Mouse (Mus musculus): ENCODE data around the gene Nyap1. TPM values are rescaled to one million over a fixed set of nuclear protein-coding genes. Genes with fewer than 3 reads are reported as not detected.
"Not testable (repeated sequence)": the region's sequence is repeated elsewhere in the genome, so short reads cannot be mapped to it uniquely, and the experiment has no call there.

Nyap1 gene
- polyA plus RNA-seq, 1 experiment from 2014 or later: 42.3 TPM

DNA sequence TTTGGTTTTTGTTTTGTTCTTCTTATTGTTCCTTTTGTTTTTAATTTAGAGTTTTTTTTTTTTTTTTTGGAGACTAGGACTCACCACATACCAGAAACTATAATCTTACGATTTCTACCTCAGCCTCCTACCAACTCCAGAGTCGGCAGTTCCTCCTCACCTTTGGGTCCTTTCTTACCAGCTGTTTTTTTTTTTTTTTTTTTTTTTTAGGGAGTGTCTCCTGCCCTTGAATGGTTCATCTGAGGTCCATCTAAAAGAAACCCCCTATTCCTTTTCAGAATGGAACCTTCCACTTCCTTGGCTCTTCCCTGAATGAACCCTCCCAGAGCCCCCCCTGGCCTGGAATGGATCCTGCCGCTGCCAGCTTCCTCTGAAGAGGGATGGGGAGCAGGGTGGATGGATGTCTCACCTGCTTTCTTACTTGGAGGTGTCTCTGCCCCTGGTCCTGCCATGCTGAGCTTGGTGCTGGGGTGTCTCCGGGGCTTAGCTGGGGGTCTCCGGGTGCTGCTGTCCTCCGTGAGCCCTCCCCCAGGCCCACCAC lies 3.9 kb downstream of the Nyap1 start:
- peak overlapping the region; percentile 92 for H3K9ac ChIP-seq (replicated peaks)
- ATAC-seq: no peak
- no peaks in the 10 kb centered on the region for H3K27me3 ChIP-seq
- H3K4me2 ChIP-seq (replicated peaks): peak overlapping the region; percentile 95
- peak overlapping the region; percentile 78; the same call in 1 of the 2 replicates for H3K4me3 ChIP-seq (replicated peaks)
- no peaks in the 10 kb centered on the region for H3K9me3 ChIP-seq
- H3K4me1 ChIP-seq (replicated peaks): peaks cover 79% of the 10 kb centered on the region
- WGBS: 88% methylated on average over 6 of the region's 6 CpGs
- peak overlapping the region; percentile 83 for H3K27ac ChIP-seq
- peaks cover 44% of the 10 kb centered on the region for H3K36me3 ChIP-seq

DNA sequence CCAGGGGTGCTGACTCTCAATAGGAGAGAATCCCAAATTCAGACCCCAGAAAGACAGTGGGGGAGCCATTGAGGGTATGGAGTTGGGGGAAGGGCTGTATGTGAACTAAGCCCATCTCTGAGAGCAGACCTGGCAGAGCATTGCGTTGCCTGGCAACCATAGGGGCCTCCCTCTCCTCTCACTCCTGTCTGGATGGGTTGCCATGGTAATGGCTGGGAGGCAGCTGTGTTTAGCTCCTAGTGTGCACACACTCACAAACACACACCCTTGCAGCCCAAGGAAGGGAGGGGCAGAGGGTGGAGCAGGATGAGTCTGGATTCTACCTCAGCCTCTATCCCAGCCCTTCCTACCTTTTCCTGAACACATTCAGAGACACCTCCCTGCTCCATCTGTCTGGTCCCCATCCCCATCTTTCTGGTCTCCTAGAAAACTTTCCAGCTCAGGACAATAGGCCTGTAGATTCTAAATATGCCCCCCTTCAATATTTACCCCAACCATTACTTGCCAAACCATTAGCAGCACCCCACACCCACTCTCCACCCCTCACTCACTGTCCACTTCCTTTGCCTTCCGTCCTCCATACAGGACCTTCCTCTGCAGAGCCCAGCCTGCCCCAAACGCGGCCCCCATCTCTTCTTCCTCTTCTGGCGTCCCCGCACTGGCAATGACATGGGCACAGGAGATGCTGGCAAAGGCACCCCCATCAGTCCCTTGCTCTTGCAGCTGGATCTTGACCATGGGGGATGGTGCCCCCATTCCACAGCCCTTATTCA lies 6.9 kb downstream of the Nyap1 start:
- Histone ChIP-seq H3K36me3 (peaks cover 70% of the 10 kb centered on the region), H3K4me1 (replicated peaks) (peaks cover 77% of the 10 kb centered on the region), H3K9me3 (no peaks in the 10 kb centered on the region), H3K4me2 (replicated peaks) (peak overlapping the region; percentile 59), H3K9ac (replicated peaks) (peak overlapping the region; percentile 64), H3K4me3 (replicated peaks) (peak overlapping the region; percentile 32), H3K27me3 (no peaks in the 10 kb centered on the region), H3K27ac (peak overlapping the region; percentile 99)
- peak; percentile 97 for ATAC-seq
- 33% methylated on average over 6 of the region's 6 CpGs for WGBS

DNA sequence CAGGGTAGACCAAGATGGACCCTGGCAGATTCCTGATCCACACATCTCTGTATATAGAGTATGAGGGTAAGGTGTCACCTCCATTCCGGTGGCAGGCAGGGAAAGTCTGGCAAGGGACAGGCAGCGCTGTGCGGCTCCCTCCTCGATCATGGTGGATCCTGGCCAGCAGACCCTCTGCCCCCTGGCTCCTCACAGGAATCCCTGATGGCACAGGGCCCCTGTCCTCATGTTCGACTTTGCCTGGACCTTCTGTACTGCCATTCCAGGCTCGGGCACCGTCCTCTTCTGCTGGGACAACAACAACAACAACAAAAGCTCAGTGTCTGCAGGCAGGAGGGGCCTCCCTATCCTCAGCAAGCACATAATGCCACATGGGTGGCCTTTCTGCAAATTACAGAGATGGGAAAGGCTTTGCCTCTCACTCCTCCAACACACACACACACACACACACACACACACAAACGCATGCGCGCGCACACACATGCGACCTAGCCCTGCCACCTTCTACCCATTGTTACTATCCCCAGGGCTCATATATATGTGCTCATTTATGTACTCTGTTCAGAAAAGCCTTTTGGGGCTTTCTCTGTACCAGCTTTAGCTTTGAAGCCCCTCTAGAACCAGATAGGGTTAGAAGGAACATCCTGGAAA lies 7.6 kb downstream of the Nyap1 start:
- Histone ChIP-seq H3K27me3 (no peaks in the 10 kb centered on the region), H3K27ac (peak overlapping the region; percentile 99), H3K36me3 (peaks cover 76% of the 10 kb centered on the region), H3K9me3 (no peaks in the 10 kb centered on the region), H3K4me3 (replicated peaks) (peak overlapping the region; percentile 32), H3K4me2 (replicated peaks) (peak overlapping the region; percentile 59), H3K4me1 (replicated peaks) (peaks cover 70% of the 10 kb centered on the region), H3K9ac (replicated peaks) (peak overlapping the region; percentile 64)
- WGBS: 18% methylated on average over 12 of the region's 12 CpGs
- peak; percentile 77 for ATAC-seq

DNA sequence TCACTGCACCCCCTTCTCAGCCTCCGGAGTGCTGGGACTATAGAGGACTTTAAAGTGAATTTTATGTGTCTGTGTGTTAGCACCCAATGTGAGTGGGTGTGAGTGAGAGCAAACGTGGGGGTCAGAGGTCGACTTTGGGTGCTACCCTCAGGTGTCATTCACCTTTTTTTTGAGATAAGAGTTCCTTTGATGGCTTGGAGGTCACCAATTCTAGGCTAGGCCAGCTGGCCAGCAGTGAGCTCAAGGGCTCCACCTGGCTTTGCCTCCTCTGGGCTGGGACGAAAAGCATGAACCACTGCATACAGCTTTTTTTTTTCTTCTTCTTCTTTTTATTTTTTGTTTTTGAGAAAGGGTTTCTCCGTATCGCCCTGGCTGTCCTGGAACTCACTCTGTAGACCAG lies 14.6 kb downstream of the Nyap1 start:
- WGBS: 76% methylated on average over 6 of the region's 6 CpGs
- Histone ChIP-seq H3K4me2 (replicated peaks) (no peak overlapping the region), H3K4me3 (replicated peaks) (no peak overlapping the region), H3K36me3 (peaks cover 27% of the 10 kb centered on the region), H3K27ac (no peak overlapping the region), H3K9ac (replicated peaks) (no peak overlapping the region), H3K4me1 (replicated peaks) (peaks cover 9% of the 10 kb centered on the region), H3K27me3 (no peaks in the 10 kb centered on the region), H3K9me3 (no peaks in the 10 kb centered on the region)
- ATAC-seq: no peak

DNA sequence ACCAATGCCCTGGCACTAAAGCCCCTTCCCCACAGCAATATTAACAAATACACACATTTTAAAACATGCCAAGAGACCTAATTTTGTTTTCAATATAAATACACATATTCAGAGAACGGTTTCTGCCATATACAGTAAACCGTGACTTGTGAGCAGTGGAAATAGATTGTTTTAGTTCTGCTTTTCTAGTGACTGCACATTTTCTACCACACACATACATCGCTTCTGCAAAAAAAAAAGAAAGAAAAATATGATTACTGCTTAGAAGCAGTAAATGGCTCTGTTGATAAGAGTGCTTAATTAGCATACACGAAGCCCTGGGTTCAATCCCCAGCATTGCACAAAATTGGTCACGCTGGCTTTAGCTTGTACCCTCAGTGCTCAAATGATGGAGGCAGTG lies 17.6 kb downstream of the Nyap1 start:
- Histone ChIP-seq H3K27me3 (no peaks in the 10 kb centered on the region), H3K4me3 (replicated peaks) (no peak overlapping the region), H3K9me3 (no peaks in the 10 kb centered on the region), H3K36me3 (peaks cover 3% of the 10 kb centered on the region; the same call in 1 of the 2 replicates), H3K27ac (no peak overlapping the region), H3K9ac (replicated peaks) (no peak overlapping the region), H3K4me2 (replicated peaks) (no peak overlapping the region), H3K4me1 (replicated peaks) (peaks cover 3% of the 10 kb centered on the region; the same call in 1 of the 2 replicates)
- WGBS: 85% methylated on average over 5 of the region's 5 CpGs
- no peak for ATAC-seq

DNA sequence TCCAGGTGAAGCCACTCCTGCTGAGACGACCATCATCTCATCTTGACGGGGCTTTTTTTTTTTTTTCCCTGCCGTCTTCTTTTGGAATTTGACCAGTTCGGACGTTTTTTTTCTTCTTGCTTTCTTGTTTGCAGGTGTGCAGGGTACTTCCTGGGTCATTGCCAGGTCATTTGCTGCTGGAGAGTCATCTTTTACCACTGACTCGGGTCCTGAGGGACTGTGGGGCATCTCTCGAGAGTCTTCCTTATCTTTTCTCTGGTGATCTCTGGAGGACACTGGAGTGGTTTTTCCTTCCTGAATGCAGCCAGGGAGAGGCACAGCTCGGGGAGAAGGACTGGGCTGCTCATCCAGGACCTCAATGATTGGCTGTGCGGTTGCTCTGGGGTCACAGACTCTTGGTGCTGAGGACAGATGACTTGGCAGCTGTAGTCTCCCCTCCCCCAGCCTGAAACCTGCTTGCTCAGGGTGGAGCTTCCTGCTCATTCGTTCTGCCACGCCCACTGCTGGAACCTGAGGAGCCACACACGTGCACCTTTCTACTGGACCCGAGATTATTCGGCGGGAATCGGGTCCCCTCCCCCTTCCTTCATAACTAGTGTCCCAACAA lies 20.7 kb downstream of the Nyap1 start:
- not testable (repeated sequence) for H3K36me3 ChIP-seq; ATAC-seq; H3K9ac ChIP-seq (replicated peaks); H3K4me1 ChIP-seq (replicated peaks); H3K4me3 ChIP-seq (replicated peaks); H3K27ac ChIP-seq; H3K9me3 ChIP-seq; H3K27me3 ChIP-seq
- WGBS: 35% methylated on average over 10 of the region's 16 CpGs
- H3K4me2 ChIP-seq (replicated peaks): peak overlapping the region; percentile 33

DNA sequence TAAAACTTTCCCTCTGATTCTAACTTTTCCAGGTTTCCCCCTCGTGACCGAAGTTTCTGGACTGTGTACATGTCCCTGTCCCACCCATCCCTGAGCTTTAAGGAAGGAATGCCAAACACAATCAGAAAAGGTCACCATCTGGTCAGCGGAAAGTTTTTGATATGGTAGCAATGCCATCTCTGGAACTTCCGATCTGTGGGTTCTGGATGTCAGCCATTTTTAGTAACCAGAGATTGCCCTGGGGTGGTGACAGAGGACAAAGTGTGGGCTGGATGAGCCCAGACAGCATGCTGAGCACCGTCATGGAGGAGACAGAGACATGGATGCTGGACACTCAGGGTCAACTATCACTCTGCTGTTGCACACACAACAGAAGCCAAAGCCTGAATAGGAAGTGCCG lies 22.3 kb downstream of the Nyap1 start:
- no peak overlapping the region for H3K9ac ChIP-seq (replicated peaks)
- no peak overlapping the region for H3K4me3 ChIP-seq (replicated peaks)
- no peaks in the 10 kb centered on the region for H3K36me3 ChIP-seq
- H3K27ac ChIP-seq: no peak overlapping the region
- 91% methylated on average over 6 of the region's 6 CpGs for WGBS
- no peaks in the 10 kb centered on the region for H3K27me3 ChIP-seq
- H3K4me2 ChIP-seq (replicated peaks): no peak overlapping the region
- peaks cover 3% of the 10 kb centered on the region; the same call in 1 of the 2 replicates for H3K4me1 ChIP-seq (replicated peaks)
- ATAC-seq: no peak
- H3K9me3 ChIP-seq: no peaks in the 10 kb centered on the region

DNA sequence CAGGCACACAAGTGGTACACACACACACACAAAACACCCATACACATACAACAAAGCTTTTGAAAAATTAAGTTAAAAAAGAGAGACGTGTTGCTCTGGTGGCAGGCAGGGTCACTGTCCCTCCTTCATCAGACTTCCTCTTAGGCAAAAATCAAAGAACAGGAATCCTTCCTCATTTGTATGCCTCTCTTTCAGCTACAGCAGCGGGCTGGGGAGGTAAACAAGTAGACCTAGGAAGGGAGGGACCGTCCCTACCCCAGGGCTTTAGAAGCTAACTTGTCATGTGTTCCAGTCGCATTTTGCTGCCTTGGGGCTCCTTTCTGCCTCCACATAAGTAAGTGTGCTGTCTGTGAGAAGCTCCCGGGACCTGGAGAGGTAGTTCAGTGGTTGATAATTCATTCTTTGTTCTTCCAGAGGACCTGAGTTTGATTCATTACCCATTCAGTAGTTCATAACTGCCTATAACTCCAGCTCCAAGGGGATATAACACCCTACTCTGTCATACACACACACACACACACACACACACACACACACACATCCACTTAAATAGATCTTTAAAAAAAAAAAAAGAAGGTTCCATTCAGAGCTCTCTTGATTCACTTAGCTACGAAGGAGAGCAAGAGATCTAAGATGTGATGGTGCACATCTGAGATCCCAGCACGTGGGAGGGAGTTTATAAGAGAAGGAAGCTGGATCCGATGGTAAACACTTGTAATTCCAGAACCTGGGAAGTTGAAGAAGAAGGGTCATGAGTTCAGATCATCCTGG lies 23.2 kb downstream of the Nyap1 start:
- Histone ChIP-seq H3K4me2 (replicated peaks) (no peak overlapping the region), H3K36me3 (no peaks in the 10 kb centered on the region), H3K4me1 (replicated peaks) (peaks cover 3% of the 10 kb centered on the region; the same call in 1 of the 2 replicates), H3K9me3 (no peaks in the 10 kb centered on the region), H3K9ac (replicated peaks) (no peak overlapping the region), H3K27me3 (no peaks in the 10 kb centered on the region), H3K27ac (no peak overlapping the region), H3K4me3 (replicated peaks) (no peak overlapping the region)
- no peak for ATAC-seq
- 68% methylated on average over 8 of the region's 8 CpGs for WGBS

DNA sequence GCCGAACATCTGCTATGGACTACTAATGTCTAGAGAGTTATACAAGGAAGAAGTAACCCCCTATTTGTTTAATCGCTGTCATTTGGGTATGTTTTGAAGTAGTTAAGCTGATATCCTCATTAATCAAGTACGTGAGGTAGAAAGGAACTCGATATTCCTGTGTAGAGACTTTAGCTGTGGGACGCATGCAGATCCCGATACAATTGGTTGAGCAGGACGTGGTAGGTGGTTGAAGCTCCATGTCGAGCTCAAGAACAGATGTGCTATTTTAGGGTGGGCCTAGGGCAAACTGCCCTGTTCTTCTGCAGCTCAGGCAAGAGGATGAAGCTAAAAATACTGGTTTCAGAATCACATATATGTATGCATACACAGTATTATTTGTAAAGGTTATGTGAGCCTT lies 25.7 kb downstream of the Nyap1 start:
- Histone ChIP-seq H3K27me3 (no peaks in the 10 kb centered on the region), H3K4me1 (replicated peaks) (peaks cover 2% of the 10 kb centered on the region; the same call in 1 of the 2 replicates), H3K4me3 (replicated peaks) (no peak overlapping the region), H3K36me3 (no peaks in the 10 kb centered on the region), H3K9me3 (no peaks in the 10 kb centered on the region), H3K4me2 (replicated peaks) (no peak overlapping the region), H3K27ac (no peak overlapping the region), H3K9ac (replicated peaks) (no peak overlapping the region)
- no peak for ATAC-seq
- 86% methylated on average over 8 of the region's 8 CpGs for WGBS

DNA sequence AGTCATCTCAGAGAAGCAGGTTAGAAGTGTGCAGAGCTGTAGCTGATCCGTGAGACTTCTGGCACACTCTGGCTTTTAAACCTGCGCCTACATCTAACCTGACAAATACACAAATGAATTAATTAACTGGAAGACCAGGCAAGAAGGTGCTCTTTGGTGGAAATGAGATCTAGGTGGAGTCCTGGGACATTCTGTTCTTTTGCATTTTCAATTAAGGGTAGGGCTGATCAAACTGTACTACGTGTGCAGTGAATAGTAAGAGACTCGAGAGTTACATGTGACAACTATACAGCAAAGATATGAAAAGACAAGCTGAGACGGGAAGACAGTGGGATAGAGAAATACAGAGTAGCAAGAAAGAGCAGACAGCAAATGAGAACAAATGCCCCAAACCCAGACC lies 28.0 kb downstream of the Nyap1 start:
- H3K4me2 ChIP-seq (replicated peaks): no peak overlapping the region
- ATAC-seq: no peak
- no peak overlapping the region for H3K9ac ChIP-seq (replicated peaks)
- WGBS: 82% methylated on average over 5 of the region's 5 CpGs
- no peaks in the 10 kb centered on the region for H3K9me3 ChIP-seq
- H3K36me3 ChIP-seq: no peaks in the 10 kb centered on the region
- no peak overlapping the region for H3K4me3 ChIP-seq (replicated peaks)
- no peaks in the 10 kb centered on the region for H3K4me1 ChIP-seq (replicated peaks)
- no peaks in the 10 kb centered on the region for H3K27me3 ChIP-seq
- H3K27ac ChIP-seq: no peak overlapping the region

DNA sequence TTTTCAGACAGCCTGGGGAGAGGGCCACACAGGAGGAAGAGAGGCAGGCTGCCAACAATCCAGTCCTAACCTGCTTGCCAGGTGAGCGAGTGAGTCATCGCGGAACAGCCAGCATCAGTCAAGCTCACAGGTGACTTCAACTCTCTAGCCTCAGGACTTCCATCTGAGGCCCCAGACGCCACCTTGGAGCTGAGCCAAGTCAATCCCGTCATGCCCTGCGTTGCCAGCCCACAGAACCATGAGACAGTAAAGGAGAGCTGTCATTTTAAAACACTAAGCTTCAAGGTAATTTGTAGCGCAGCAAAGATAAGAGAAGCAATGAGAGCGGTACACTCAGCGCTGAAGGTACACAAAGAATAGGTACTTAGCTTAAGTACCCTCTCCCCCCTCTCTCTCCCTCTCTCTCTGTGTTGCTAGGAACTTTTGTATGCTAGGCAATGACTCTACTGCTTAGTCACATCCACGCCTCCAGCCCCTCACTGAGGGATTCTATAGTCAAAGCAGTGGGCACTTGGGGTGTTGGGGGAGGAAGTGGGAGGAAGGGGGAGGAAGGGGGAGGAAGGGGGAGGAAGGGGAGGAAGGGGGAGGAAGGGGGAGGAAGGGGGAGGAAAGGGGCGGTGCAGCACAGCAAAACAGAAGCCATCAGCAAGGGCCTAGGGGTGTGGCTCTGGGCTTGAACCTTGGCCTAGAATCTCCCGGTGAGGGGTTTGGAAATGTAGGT lies 34.3 kb downstream of the Nyap1 start:
- Histone ChIP-seq H3K27ac (no peak overlapping the region), H3K36me3 (no peaks in the 10 kb centered on the region), H3K4me2 (replicated peaks) (0 out of 2 replicates have a peak overlapping the region, but pooled peaks have one; percentile 6), H3K9ac (replicated peaks) (no peak overlapping the region), H3K9me3 (no peaks in the 10 kb centered on the region), H3K4me1 (replicated peaks) (peaks cover 18% of the 10 kb centered on the region), H3K27me3 (no peaks in the 10 kb centered on the region), H3K4me3 (replicated peaks) (no peak overlapping the region)
- WGBS: 68% methylated on average over 12 of the region's 12 CpGs
- ATAC-seq: peak; percentile 55; the same call in 1 of the 2 replicates

Data from midbrain, embryonic 13.5 days (tissue).